Mouse (Mus musculus) neural tube, embryonic 14.5 days (tissue): ENCODE results near the gene Tnni3. TPM values are rescaled to one million over a fixed set of nuclear protein-coding genes. Genes with fewer than 3 reads are reported as not detected.
"Not testable (repeated sequence)": the region's sequence is repeated elsewhere in the genome, so short reads cannot be mapped to it uniquely, and the experiment has no call there.

Source experiments
- ATAC-seq: fragments of 200-750 bp; cut with Nextera tagmentation; 2 replicates; pipeline ENCODE4 v1.8.0; 2017; ENCODE audit warnings: low read depth, mild to moderate bottlenecking, moderate TSS enrichment, moderate library complexity
- H3K27ac ChIP-seq: fragments of 300-500 bp; sonication (generic); 2 replicates; pipeline ENCODE4 v1.5.1; 2014; ENCODE audit warnings: low read depth, mild to moderate bottlenecking, control low read depth, low read length, moderate library complexity, mixed read lengths
- H3K27me3 ChIP-seq: fragments of 300-500 bp; sonication (generic); 2 replicates; pipeline ENCODE4 v1.6.1; 2014; ENCODE audit warnings: low read length; ENCODE audit not compliant: control insufficient read depth, insufficient read depth
- H3K36me3 ChIP-seq: fragments of 300-500 bp; sonication (generic); 2 replicates; pipeline ENCODE4 v1.6.1; 2014; ENCODE audit warnings: low read length, mixed read lengths; ENCODE audit not compliant: control insufficient read depth, insufficient read depth
- H3K4me1 ChIP-seq: fragments of 300-500 bp; sonication (generic); 2 replicates; pipeline ENCODE4 v1.6.1; 2014; ENCODE audit warnings: low read length; ENCODE audit not compliant: control insufficient read depth, insufficient read depth
- H3K4me2 ChIP-seq: fragments of 300-500 bp; sonication (generic); 2 replicates; pipeline ENCODE4 v1.6.1; 2014; ENCODE audit warnings: mild to moderate bottlenecking, low read depth, low read length, control low read depth
- H3K4me3 ChIP-seq: fragments of 300-500 bp; sonication (generic); 2 replicates; pipeline ENCODE4 v1.5.1; 2014; ENCODE audit warnings: low read depth, low read length, control low read depth, mixed read lengths
- H3K9ac ChIP-seq: fragments of 300-500 bp; sonication (generic); replicated peaks from 2 replicates; pipeline ENCODE4 v1.6.1; 2014; ENCODE audit warnings: low read depth, mild to moderate bottlenecking, control low read depth, low read length, mixed read lengths
- H3K9me3 ChIP-seq: fragments of 300-500 bp; sonication (generic); 2 replicates; pipeline ENCODE4 v1.6.1; 2016; ENCODE audit warnings: low read length; ENCODE audit not compliant: control insufficient read depth
- WGBS: fragments of 180-500 bp; shearing (Covaris S2); extraction: QIAGEN DNeasy Blood & Tissue Kit; methylation state at CpG from one replicate; pipeline ENCODE4 v1.1.7; 2014; 5-methylcytosine and 5-hydroxymethylcytosine counted together
- polyA plus RNA-seq: library from polyadenylated mRNA; unstranded; fragments of >200 nt; fragmentation: Nextera tagmentation; extraction: Ambion mirVana; gene quantifications from 2 replicates; pipeline ENCODE4 v1.2.1, GENCODE M21; 2014

Gene Tnni3
- polyA plus RNA-seq, 1 experiment from 2014 or later: 0.84 TPM

- H3K9me3 ChIP-seq: no peaks in the 10 kb centered on the region
- 40% methylated on average over 17 of the region's 17 CpGs for WGBS
- peaks cover 6% of the 10 kb centered on the region for H3K4me1 ChIP-seq
- H3K9ac ChIP-seq: no peak overlapping the region
- H3K36me3 ChIP-seq: peaks cover 18% of the 10 kb centered on the region; the same call in 1 of the 2 replicates
- ATAC-seq: no peak
- H3K27ac ChIP-seq: no peak overlapping the region
- no peak overlapping the region for H3K4me3 ChIP-seq
- H3K27me3 ChIP-seq: no peaks in the 10 kb centered on the region
- no peak overlapping the region for H3K4me2 ChIP-seq
These were observed 18.0 kb upstream of the Tnni3 start for GRCm38 (mm10) chr7:4542013-4542412.

GRCm38 (mm10) chr7:4541344-4541743 is 17.3 kb upstream of the Tnni3 start:
- WGBS: 66% methylated on average over 5 of the region's 5 CpGs
- Histone ChIP-seq H3K4me3 (no peak overlapping the region), H3K9me3 (no peaks in the 10 kb centered on the region), H3K36me3 (peaks cover 18% of the 10 kb centered on the region; the same call in 1 of the 2 replicates), H3K4me1 (peaks cover 6% of the 10 kb centered on the region), H3K9ac (no peak overlapping the region), H3K27me3 (no peaks in the 10 kb centered on the region), H3K27ac (no peak overlapping the region), H3K4me2 (no peak overlapping the region)
- ATAC-seq: no peak

GRCm38 (mm10) chr7:4539019-4539418 is 15.0 kb upstream of the Tnni3 start:
- no peak for ATAC-seq
- H3K27me3 ChIP-seq: no peaks in the 10 kb centered on the region
- H3K4me2 ChIP-seq: no peak overlapping the region
- WGBS: 74% methylated on average over 2 of the region's 2 CpGs
- no peak overlapping the region for H3K9ac ChIP-seq
- H3K36me3 ChIP-seq: peaks cover 18% of the 10 kb centered on the region; the same call in 1 of the 2 replicates
- H3K27ac ChIP-seq: no peak overlapping the region
- no peaks in the 10 kb centered on the region for H3K9me3 ChIP-seq
- H3K4me3 ChIP-seq: no peak overlapping the region
- H3K4me1 ChIP-seq: no peaks in the 10 kb centered on the region

- no peak for ATAC-seq
- Histone ChIP-seq H3K27me3 (no peaks in the 10 kb centered on the region), H3K9ac (no peak overlapping the region), H3K4me1 (no peaks in the 10 kb centered on the region), H3K9me3 (no peaks in the 10 kb centered on the region), H3K27ac (no peak overlapping the region), H3K4me3 (no peak overlapping the region), H3K4me2 (no peak overlapping the region), H3K36me3 (peaks cover 13% of the 10 kb centered on the region; the same call in 1 of the 2 replicates)
- WGBS: 49% methylated on average over 4 of the region's 4 CpGs
These were observed 13.2 kb upstream of the Tnni3 start for GRCm38 (mm10) chr7:4537181-4537580.

GRCm38 (mm10) chr7:4536369-4536768 is 12.3 kb upstream of the Tnni3 start:
- Histone ChIP-seq H3K36me3 (peaks cover 13% of the 10 kb centered on the region; the same call in 1 of the 2 replicates), H3K4me1 (no peaks in the 10 kb centered on the region), H3K9me3 (no peaks in the 10 kb centered on the region), H3K4me2 (no peak overlapping the region), H3K9ac (no peak overlapping the region), H3K27me3 (no peaks in the 10 kb centered on the region), H3K4me3 (no peak overlapping the region), H3K27ac (no peak overlapping the region)
- WGBS: 87% methylated on average over 4 of the region's 4 CpGs
- no peak for ATAC-seq

GRCm38 (mm10) chr7:4532005-4532729 is 8.1 kb upstream of the Tnni3 start, which contains the start of gene Dnaaf3:
Gene Dnaaf3 (minus strand): TSS chr7:4532453.
- WGBS: under 1% methylated on average over 28 of the region's 28 CpGs
- Histone ChIP-seq H3K36me3 (no peaks in the 10 kb centered on the region), H3K4me3 (peak within 1 kb of the TSS; percentile 7; the same call in 1 of the 2 replicates), H3K27ac (no peak within 1 kb of the TSS), H3K4me2 (peak within 1 kb of the TSS; percentile 29), H3K9ac (no peak within 1 kb of the TSS), H3K9me3 (no peaks in the 10 kb centered on the region), H3K27me3 (no peaks in the 10 kb centered on the region), H3K4me1 (no peaks in the 10 kb centered on the region)
- ATAC-seq: peak; percentile 63; the same call in 1 of the 2 replicates

- H3K9me3 ChIP-seq: not testable (repeated sequence)
These were observed 6.1 kb upstream of the Tnni3 start for GRCm38 (mm10) chr7:4530166-4530565.

GRCm38 (mm10) chr7:4527302-4527689 is 3.3 kb upstream of the Tnni3 start:
- no peak for ATAC-seq
- H3K36me3 ChIP-seq: no peaks in the 10 kb centered on the region
- H3K9me3 ChIP-seq: no peaks in the 10 kb centered on the region
- peak overlapping the region; percentile 24; the same call in 1 of the 2 replicates for H3K4me3 ChIP-seq
- H3K27me3 ChIP-seq: no peaks in the 10 kb centered on the region
- 50% methylated on average over 18 of the region's 18 CpGs for WGBS
- H3K9ac ChIP-seq: no peak overlapping the region
- peak overlapping the region; percentile 52; the same call in 1 of the 2 replicates for H3K4me2 ChIP-seq
- no peak overlapping the region for H3K27ac ChIP-seq
- H3K4me1 ChIP-seq: peaks cover 5% of the 10 kb centered on the region; the same call in 1 of the 2 replicates

More at GRCm38 (mm10) chr7:4530166-4530565, 6.1 kb upstream of the Tnni3 start:
- not testable (repeated sequence) for H3K4me2 ChIP-seq, H3K4me1 ChIP-seq, H3K9ac ChIP-seq, H3K4me3 ChIP-seq, H3K36me3 ChIP-seq, ATAC-seq, H3K27me3 ChIP-seq, H3K27ac ChIP-seq
- WGBS: 49% methylated on average over 7 of the region's 8 CpGs
